Mouse (Mus musculus): Measurements from ENCODE around the gene Cinp. TPM values are rescaled to one million over a fixed set of nuclear protein-coding genes. Genes with fewer than 3 reads are reported as not detected.
A peak's percentile ranks its signal among the peaks of the same experiment; 100 is the strongest.
"Not testable (repeated sequence)": the region's sequence is repeated elsewhere in the genome, so short reads cannot be mapped to it uniquely, and the experiment has no call there.

Gene Cinp
- polyA plus RNA-seq, 1 experiment from 2014 or later, result 61.5 TPM

DNA sequence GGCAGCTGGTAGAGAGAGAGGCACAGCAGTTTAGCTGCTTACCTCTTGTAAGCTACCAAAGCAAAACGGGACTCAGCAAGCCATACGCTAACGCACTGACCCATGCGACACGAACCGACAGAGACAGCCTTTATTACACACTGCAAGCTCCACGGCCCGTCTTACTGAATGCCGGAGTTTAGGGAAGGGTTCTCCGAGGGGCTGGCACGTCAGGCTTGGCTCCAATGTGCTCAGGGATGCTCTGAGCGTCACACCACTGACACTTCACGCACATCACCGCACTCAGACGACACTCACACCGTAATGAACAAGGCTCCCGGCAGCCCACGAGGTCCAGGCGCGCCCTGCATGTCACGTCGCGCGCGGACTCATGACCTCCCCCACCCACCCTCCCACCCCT, 339 bp downstream of the Cinp start:
- Histone ChIP-seq H3K4me2 (replicated peaks) (peak overlapping the region; percentile 95), H3K27me3 (no peaks in the 10 kb centered on the region), H3K27ac (no peak overlapping the region), H3K9me3 (replicated peaks) (no peaks in the 10 kb centered on the region), H3K4me1 (peaks cover 21% of the 10 kb centered on the region), H3K36me3 (peaks cover 3% of the 10 kb centered on the region; the same call in 1 of the 2 replicates), H3K9ac (peak overlapping the region; percentile 86), H3K4me3 (peak overlapping the region; percentile 87)
- no peak; the same call in none of the 2 replicates for ATAC-seq (ENCODE audit: low FRiP score)
- under 1% methylated on average over 25 of the region's 25 CpGs for WGBS

DNA sequence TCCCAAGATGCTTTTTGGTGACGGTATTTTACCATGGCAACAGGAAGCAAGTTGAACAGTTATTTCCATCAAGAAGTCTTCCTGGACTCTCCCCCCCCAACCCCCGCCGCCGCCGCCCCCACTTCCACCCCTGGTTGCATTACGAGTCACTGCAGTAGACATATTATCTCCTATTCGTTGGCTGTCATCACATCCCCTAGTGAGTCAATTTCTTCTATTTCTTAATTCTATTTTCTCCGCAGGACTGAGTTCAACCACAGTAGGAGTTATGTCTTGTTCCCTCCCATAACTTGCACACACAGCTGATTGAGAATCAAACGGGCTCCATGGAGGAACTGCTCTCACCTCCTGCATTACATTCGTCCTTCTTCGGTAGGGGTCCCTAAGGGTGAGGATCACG, 839 bp downstream of the Cinp start:
- peaks cover 21% of the 10 kb centered on the region for H3K4me1 ChIP-seq
- H3K4me3 ChIP-seq, result peak overlapping the region; percentile 87
- WGBS, result 43% methylated on average over 12 of the region's 12 CpGs
- no peak for ATAC-seq (ENCODE audit: low FRiP score)
- H3K4me2 ChIP-seq (replicated peaks), result peak overlapping the region; percentile 95
- no peaks in the 10 kb centered on the region for H3K9me3 ChIP-seq (replicated peaks)
- no peak overlapping the region for H3K27ac ChIP-seq
- H3K36me3 ChIP-seq, result peaks cover 8% of the 10 kb centered on the region
- H3K27me3 ChIP-seq, result no peaks in the 10 kb centered on the region
- H3K9ac ChIP-seq, result peak overlapping the region; percentile 86

GRCm38 (mm10) chr12:110885251-110885650, 3.7 kb downstream of the Cinp start:
- Histone ChIP-seq H3K9me3 (replicated peaks) (no peaks in the 10 kb centered on the region), H3K27ac (no peak overlapping the region), H3K27me3 (no peaks in the 10 kb centered on the region), H3K4me2 (replicated peaks) (no peak overlapping the region), H3K4me3 (no peak overlapping the region), H3K9ac (no peak overlapping the region), H3K4me1 (peaks cover 16% of the 10 kb centered on the region), H3K36me3 (peaks cover 30% of the 10 kb centered on the region)
- 98% methylated on average over 2 of the region's 2 CpGs for WGBS
- no peak for ATAC-seq (ENCODE audit: low FRiP score)

- no peak for ATAC-seq (ENCODE audit: low FRiP score)
- Histone ChIP-seq H3K27me3 (no peaks in the 10 kb centered on the region), H3K4me3 (no peak overlapping the region), H3K36me3 (peaks cover 54% of the 10 kb centered on the region), H3K9me3 (replicated peaks) (no peaks in the 10 kb centered on the region), H3K4me1 (no peaks in the 10 kb centered on the region), H3K9ac (no peak overlapping the region), H3K27ac (no peak overlapping the region), H3K4me2 (replicated peaks) (no peak overlapping the region)
- 92% methylated on average over 7 of the region's 7 CpGs for WGBS
Observed at GRCm38 (mm10) chr12:110882291-110882690, 6.7 kb downstream of the Cinp start.

- Histone ChIP-seq H3K4me1 (no peaks in the 10 kb centered on the region), H3K9me3 (replicated peaks) (no peaks in the 10 kb centered on the region), H3K36me3 (peaks cover 80% of the 10 kb centered on the region), H3K9ac (no peak overlapping the region), H3K4me3 (no peak overlapping the region), H3K27me3 (no peaks in the 10 kb centered on the region), H3K27ac (no peak overlapping the region), H3K4me2 (replicated peaks) (no peak overlapping the region)
- no peak for ATAC-seq (ENCODE audit: low FRiP score)
- WGBS, result 96% methylated on average over 2 of the region's 2 CpGs
Observed at GRCm38 (mm10) chr12:110875351-110875750, 13.6 kb downstream of the Cinp start.

GRCm38 (mm10) chr12:110871247-110871646, 17.7 kb downstream of the Cinp start:
- WGBS, result 93% methylated on average over 5 of the region's 5 CpGs
- no peaks in the 10 kb centered on the region for H3K9me3 ChIP-seq (replicated peaks)
- no peak overlapping the region for H3K9ac ChIP-seq
- no peak for ATAC-seq (ENCODE audit: low FRiP score)
- no peak overlapping the region for H3K4me3 ChIP-seq
- H3K27ac ChIP-seq, result no peak overlapping the region
- no peaks in the 10 kb centered on the region for H3K4me1 ChIP-seq
- no peaks in the 10 kb centered on the region for H3K27me3 ChIP-seq
- H3K4me2 ChIP-seq (replicated peaks), result no peak overlapping the region
- peaks cover 72% of the 10 kb centered on the region for H3K36me3 ChIP-seq

GRCm38 (mm10) chr12:110870107-110870506, 18.8 kb downstream of the Cinp start:
- 93% methylated on average over 4 of the region's 4 CpGs for WGBS
- H3K27ac ChIP-seq, result no peak overlapping the region
- no peaks in the 10 kb centered on the region for H3K9me3 ChIP-seq (replicated peaks)
- H3K9ac ChIP-seq, result no peak overlapping the region
- ATAC-seq (ENCODE audit: low FRiP score), result no peak
- H3K36me3 ChIP-seq, result peaks cover 61% of the 10 kb centered on the region
- H3K4me1 ChIP-seq, result no peaks in the 10 kb centered on the region
- H3K4me2 ChIP-seq (replicated peaks), result no peak overlapping the region
- no peak overlapping the region for H3K4me3 ChIP-seq
- H3K27me3 ChIP-seq, result no peaks in the 10 kb centered on the region

DNA sequence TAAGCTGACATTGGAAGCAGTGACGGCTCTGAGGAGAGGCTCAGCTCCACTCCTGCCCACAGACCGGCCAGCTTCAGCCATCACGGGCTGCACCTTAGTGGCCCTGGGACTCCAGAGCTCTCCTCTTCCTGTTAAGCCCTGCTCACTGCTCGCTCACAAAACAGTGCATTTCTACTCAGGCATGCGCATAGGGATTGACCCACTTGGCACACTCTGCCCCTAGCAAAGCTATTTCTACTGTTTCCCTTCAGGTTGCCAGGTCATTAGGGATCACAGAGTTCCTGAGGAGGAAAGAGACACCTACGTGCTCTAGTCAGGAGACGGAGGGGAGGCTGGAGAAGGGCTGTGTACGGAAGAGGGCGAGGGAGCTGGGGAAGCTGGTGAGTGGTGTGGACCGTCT, 23.0 kb downstream of the Cinp start:
- ATAC-seq (ENCODE audit: low FRiP score), result no peak
- Histone ChIP-seq H3K4me3 (no peak overlapping the region), H3K9me3 (replicated peaks) (no peaks in the 10 kb centered on the region), H3K27ac (no peak overlapping the region), H3K9ac (no peak overlapping the region; the same call in 1 of the 2 replicates), H3K27me3 (no peaks in the 10 kb centered on the region), H3K36me3 (peaks cover 43% of the 10 kb centered on the region), H3K4me2 (replicated peaks) (no peak overlapping the region), H3K4me1 (no peaks in the 10 kb centered on the region)
- 80% methylated on average over 10 of the region's 10 CpGs for WGBS

DNA sequence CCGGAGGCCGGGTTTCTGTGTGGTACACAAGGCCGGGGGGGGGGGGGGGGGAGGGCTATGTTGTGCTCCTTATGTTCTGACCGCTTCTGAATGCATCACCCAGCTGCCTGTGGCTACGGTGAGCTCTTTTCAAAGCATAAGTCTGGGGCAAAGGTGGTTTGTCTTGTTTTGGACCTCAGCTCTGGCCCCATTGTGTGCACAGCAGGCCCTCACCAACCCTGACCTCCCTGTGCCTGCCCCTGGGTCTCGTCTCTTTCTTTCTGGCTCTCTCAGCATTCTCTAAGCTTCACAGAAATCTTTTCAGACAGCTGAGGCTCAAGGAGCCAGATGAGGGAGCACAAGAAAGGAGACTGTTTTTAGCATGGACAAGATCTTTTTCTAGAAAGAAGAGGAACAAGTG, 23.4 kb downstream of the Cinp start:
- H3K4me3 ChIP-seq, result no peak overlapping the region
- H3K9me3 ChIP-seq (replicated peaks), result no peaks in the 10 kb centered on the region
- H3K36me3 ChIP-seq, result peaks cover 43% of the 10 kb centered on the region
- ATAC-seq (ENCODE audit: low FRiP score), result no peak
- H3K4me2 ChIP-seq (replicated peaks), result no peak overlapping the region
- no peaks in the 10 kb centered on the region for H3K27me3 ChIP-seq
- no peak overlapping the region for H3K27ac ChIP-seq
- H3K9ac ChIP-seq, result no peak overlapping the region; the same call in 1 of the 2 replicates
- H3K4me1 ChIP-seq, result no peaks in the 10 kb centered on the region
- WGBS, result 37% methylated on average over 6 of the region's 6 CpGs

DNA sequence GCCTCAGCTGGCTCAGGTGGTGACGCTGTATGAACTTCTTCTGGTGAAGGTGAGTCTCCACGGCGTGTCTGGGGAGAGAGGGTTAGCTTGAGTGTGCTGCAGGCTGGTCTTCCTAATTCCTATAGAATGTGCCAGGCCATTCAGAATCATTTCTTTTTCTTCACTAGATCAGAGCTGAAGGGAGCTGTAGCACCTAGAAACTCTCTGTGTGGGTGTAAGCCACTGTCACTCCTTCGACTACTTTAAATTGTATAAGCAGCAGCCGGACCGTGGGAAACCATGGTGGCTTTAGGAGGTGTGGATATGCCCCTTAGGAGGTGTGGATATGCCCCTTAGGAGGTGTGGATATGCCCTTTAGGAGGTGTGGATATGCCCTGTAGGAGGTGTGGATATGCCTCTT, 24.9 kb downstream of the Cinp start:
- Histone ChIP-seq H3K36me3 (peaks cover 34% of the 10 kb centered on the region), H3K27ac (no peak overlapping the region), H3K4me3 (no peak overlapping the region), H3K4me2 (replicated peaks) (no peak overlapping the region), H3K4me1 (no peaks in the 10 kb centered on the region), H3K27me3 (no peaks in the 10 kb centered on the region), H3K9ac (no peak overlapping the region), H3K9me3 (replicated peaks) (no peaks in the 10 kb centered on the region)
- no peak for ATAC-seq (ENCODE audit: low FRiP score)
- WGBS, result 95% methylated on average over 6 of the region's 6 CpGs

GRCm38 (mm10) chr12:110861256-110861655, 27.7 kb downstream of the Cinp start:
- Histone ChIP-seq H3K4me3 (no peak overlapping the region), H3K4me2 (replicated peaks) (no peak overlapping the region), H3K36me3 (peaks cover 17% of the 10 kb centered on the region), H3K27me3 (no peaks in the 10 kb centered on the region), H3K27ac (no peak overlapping the region), H3K4me1 (no peaks in the 10 kb centered on the region), H3K9ac (no peak overlapping the region), H3K9me3 (replicated peaks) (no peaks in the 10 kb centered on the region)
- no peak for ATAC-seq (ENCODE audit: low FRiP score)
- 62% methylated on average over 7 of the region's 7 CpGs for WGBS

GRCm38 (mm10) chr12:110860293-110860692, 28.7 kb downstream of the Cinp start:
- H3K4me1 ChIP-seq, result no peaks in the 10 kb centered on the region
- H3K4me3 ChIP-seq, result no peak overlapping the region
- H3K9ac ChIP-seq, result no peak overlapping the region
- no peak overlapping the region for H3K27ac ChIP-seq
- H3K27me3 ChIP-seq, result no peaks in the 10 kb centered on the region
- no peak overlapping the region for H3K4me2 ChIP-seq (replicated peaks)
- peaks cover 25% of the 10 kb centered on the region for H3K36me3 ChIP-seq
- no peaks in the 10 kb centered on the region for H3K9me3 ChIP-seq (replicated peaks)
- no peak for ATAC-seq (ENCODE audit: low FRiP score)

DNA sequence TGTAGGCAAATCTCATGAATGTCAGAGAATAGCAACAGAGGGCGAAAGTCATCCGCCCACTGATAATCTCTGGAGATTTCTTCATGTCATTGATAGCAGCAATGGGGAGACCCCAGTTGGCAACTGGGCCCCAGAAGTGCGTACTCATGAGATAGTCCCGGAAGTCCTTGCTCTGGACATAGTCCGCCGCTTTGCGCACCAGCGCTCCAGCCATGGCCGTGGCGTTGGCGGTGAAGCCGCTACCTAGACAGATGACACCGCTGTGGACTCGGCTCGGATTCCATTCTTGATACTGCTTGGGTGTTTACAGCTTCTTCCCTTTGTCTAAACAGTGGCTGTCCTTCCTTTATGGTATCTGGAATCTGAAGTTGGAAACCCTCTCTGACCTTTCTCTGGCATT, 30.3 kb downstream of the Cinp start:
- not testable (repeated sequence) for ATAC-seq (ENCODE audit: low FRiP score); H3K9ac ChIP-seq; H3K4me3 ChIP-seq; H3K9me3 ChIP-seq (replicated peaks); H3K27me3 ChIP-seq; H3K27ac ChIP-seq; H3K4me2 ChIP-seq (replicated peaks); H3K4me1 ChIP-seq
- H3K36me3 ChIP-seq, result peaks cover 27% of the 10 kb centered on the region
- WGBS, result 98% methylated on average over 15 of the region's 15 CpGs

Data from hindbrain, embryonic 12.5 days (tissue).